Mouse (Mus musculus) heart, postnatal 10 days (tissue): ENCODE results near the gene Sash3. TPM values are rescaled to one million over a fixed set of nuclear protein-coding genes. Genes with fewer than 3 reads are reported as not detected.
A peak's percentile ranks its signal among the peaks of the same experiment; 100 is the strongest.

ENCODE experiments used
- DNase-seq, 2 experiments: peaks; one replicate each; pipeline ENCODE4 v3.0.0; 2021
- intact Hi-C: fragments of 180-260 bp; cut with DNase I; formaldehyde crosslinking; loops from one replicate; pipeline ENCODE4 v1.15.1; 2025
- total RNA-seq, 2 experiments: library from RNA; stranded (reverse); gene quantifications; 2 replicates each; pipeline ENCODE4 v1.2.3; 2021

The Sash3 gene
- 1 to 10 TPM; 1.3 to 1.4 TPM for total RNA-seq

GRCm38 (mm10) chrX:48146262-48146661 lies at the start of gene Sash3:
Sash3 (plus strand) TSS chrX:48146436.
- DNase-seq: peak in 1 of 2 experiments; percentile 24
- intact Hi-C loops: no loop called here

GRCm38 (mm10) chrX:48096580-48096979 lies 49.7 kb upstream of the Sash3 start:
- no peak for DNase-seq
- intact Hi-C loops: no loop called here

GRCm38 (mm10) chrX:48098470-48099129 lies 47.6 kb upstream of the Sash3 start:
- no peak for DNase-seq
- intact Hi-C loops: no loop called here

- DNase-seq: peak; percentile 34 to 55
- intact Hi-C loops: loop anchor here (2.0 kb wide), 2 partner anchors 79 to 107 kb away; no protein-coding TSS in a partner anchor
Observed at GRCm38 (mm10) chrX:48099871-48100270, 46.4 kb upstream of the Sash3 start.

GRCm38 (mm10) chrX:48103256-48103655 lies 43.0 kb upstream of the Sash3 start:
- DNase-seq: no peak
- intact Hi-C loops: no loop called here

GRCm38 (mm10) chrX:48104736-48105441 lies 41.3 kb upstream of the Sash3 start:
- DNase-seq: no peak
- intact Hi-C loops: no loop called here

GRCm38 (mm10) chrX:48106226-48106625 lies 40.0 kb upstream of the Sash3 start:
- DNase-seq: peak in 1 of 2 experiments; percentile 27
- intact Hi-C loops: no loop called here

GRCm38 (mm10) chrX:48108394-48109315 lies 37.6 kb upstream of the Sash3 start, which contains the start of gene Xpnpep2:
Xpnpep2 (plus strand) TSS chrX:48108725.
- DNase-seq: no peak

GRCm38 (mm10) chrX:48109316-48109655 lies 37.0 kb upstream of the Sash3 start:
- DNase-seq: no peak
- intact Hi-C loops: no loop called here

More at GRCm38 (mm10) chrX:48108394-48109315, 37.6 kb upstream of the Sash3 start, which contains the start of gene Xpnpep2:
- intact Hi-C loops: no loop called here

- DNase-seq: no peak
- intact Hi-C loops: no loop called here
Observed at GRCm38 (mm10) chrX:48119294-48119693, 26.9 kb upstream of the Sash3 start.

GRCm38 (mm10) chrX:48124132-48125071 lies 21.8 kb upstream of the Sash3 start:
- intact Hi-C loops: loop anchor here (1.0 to 10.0 kb wide), 4 partner anchors 83 to 270 kb away; partner anchors contain the start of gene Zdhhc9

GRCm38 (mm10) chrX:48126903-48127476 lies 19.2 kb upstream of the Sash3 start:
- intact Hi-C loops: loop anchor here (5.0 to 10.0 kb wide), 2 partner anchors 80 to 268 kb away; partner anchors contain the start of gene Zdhhc9
- no peak for DNase-seq

More at GRCm38 (mm10) chrX:48124132-48125071, 21.8 kb upstream of the Sash3 start:
- DNase-seq: peak; percentile 60 to 76

GRCm38 (mm10) chrX:48127502-48128218 lies 18.6 kb upstream of the Sash3 start:
- no peak for DNase-seq
- intact Hi-C loops: loop anchor here (5.0 to 10.0 kb wide), 2 partner anchors 80 to 267 kb away; partner anchors contain the start of gene Zdhhc9

- intact Hi-C loops: loop anchor here (5.0 to 10.0 kb wide), 2 partner anchors 78 to 266 kb away; partner anchors contain the start of gene Zdhhc9
- no peak for DNase-seq
Observed at GRCm38 (mm10) chrX:48129167-48129566, 17.1 kb upstream of the Sash3 start.

- intact Hi-C loops: no loop called here
- no peak for DNase-seq
Observed at GRCm38 (mm10) chrX:48136935-48137334, 9.3 kb upstream of the Sash3 start.

GRCm38 (mm10) chrX:48138011-48138410 lies 8.2 kb upstream of the Sash3 start:
- intact Hi-C loops: no loop called here
- DNase-seq: no peak

- intact Hi-C loops: no loop called here
- no peak for DNase-seq
Observed at GRCm38 (mm10) chrX:48138539-48139275, 7.5 kb upstream of the Sash3 start.
